Mouse (Mus musculus): ENCODE measurements around the gene Ppif.
A peak's percentile ranks its signal among the peaks of the same experiment; 100 is the strongest.

Gene Ppif

DNA sequence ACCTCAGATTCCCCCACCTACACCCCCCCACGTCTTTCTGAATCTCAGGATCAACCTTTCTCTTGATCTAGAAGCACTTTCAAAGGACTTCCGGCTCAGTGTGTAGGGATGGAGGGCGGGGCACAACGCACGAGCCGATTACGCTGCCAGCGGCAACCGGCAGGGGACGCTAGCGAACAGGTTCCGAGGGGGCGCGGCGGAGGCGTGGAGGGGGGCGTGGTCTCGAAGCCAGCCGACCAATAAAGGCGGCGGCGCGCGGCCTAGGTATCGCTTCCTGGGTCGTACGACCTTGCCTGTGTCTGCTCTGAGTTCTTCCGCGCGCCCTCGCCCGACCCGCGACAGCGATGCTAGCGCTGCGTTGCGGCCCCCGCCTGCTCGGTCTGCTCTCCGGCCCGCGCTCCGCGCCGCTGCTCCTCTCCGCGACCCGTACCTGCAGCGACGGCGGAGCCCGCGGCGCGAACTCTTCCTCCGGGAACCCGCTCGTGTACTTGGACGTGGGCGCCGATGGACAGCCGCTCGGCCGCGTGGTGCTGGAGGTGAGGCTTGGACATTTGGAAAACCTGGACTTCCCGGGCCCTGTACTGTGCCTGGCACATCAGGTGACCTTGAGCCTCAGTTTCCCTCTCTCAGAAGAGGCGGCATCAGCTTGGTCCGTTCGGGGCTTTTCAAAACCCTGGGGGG lies at the start of gene Ppif:
Ppif (plus strand) TSS at position 267 of the 681 bp plus-strand sequence.
- DNase-seq (ENCODE audit: low spot score): peak; percentile 98

DNA sequence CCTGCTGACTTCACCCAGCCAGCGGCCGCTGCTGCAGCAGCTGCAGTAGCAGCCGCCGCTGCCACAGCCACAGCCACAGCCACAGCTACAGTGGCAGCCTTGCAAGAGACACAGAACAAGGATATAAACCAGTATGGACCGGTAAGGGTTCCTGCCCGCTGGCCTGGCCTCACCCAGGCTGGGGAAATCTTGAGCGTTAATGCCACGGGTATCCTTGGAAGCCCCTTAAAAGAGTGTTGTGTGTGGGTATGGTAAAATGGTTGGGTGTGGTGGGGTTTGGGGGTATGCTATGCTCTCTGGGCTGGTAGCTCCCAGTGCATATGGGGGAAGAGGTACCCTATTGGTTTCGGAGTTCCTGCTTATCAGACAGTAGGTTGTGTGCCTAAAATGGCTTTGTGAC lies 48.2 kb upstream of the Ppif start:
- no peak for DNase-seq (ENCODE audit: low spot score)

DNA sequence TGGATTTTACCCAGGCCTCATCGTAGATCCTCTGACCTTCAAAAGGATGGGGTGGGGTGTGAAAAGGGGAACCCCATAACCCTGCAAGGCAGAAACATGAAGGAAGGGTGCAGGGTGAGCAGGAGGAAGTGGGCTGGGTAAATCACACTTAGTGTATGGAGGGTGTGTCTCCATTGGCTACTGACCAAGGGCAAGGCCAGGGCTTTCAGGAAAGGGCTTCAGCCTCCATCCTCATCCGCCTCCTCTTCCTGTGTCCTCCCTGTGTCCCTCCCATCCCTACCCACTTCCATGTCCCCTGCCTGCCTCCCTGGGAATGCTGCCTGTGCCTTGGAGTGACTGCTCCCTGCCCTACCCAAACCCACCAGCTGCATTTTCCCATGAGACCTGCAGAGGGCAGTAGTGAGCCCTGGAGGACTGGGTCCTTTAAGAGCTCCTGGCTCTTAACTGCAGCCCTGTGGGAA lies 47.8 kb upstream of the Ppif start:
- DNase-seq (ENCODE audit: low spot score): peak; percentile 88

DNA sequence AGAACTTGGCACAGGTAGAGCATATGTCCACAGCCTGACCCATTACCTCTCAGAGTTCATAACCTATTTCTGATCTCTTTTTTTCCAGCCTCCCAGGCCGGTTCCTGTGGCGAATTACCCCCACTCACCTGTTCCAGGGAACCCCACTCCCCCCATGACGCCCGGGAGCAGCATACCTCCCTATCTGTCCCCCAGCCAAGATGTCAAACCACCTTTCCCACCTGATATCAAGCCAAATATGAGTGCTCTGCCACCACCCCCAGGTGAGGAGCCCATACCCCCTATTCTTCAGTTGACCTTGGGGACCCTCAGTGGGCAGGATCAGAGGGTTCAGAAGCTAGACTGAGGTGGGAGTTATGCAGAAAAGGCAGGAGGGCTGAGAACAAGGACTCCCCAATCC lies 42.8 kb upstream of the Ppif start:
- DNase-seq (ENCODE audit: low spot score): no peak

DNA sequence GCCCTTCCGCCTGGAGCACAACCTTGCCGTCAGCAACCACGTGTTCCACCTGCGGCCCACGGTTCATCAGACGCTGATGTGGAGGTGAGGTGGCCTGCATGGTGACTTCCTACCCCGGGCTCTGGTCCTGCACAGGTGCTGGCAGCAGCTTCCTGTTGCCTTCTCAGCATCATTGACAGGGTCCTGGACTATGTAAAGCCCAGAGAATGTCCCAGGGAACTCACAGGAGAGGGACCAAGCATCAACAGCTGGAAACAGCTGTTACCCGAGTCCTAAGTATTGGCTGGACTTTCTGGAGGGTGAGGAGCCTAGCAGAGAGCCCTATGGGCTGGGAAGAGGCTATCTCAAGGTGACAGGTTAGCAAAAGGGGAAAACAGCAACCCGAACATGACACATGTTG lies 42.0 kb upstream of the Ppif start:
- no peak for DNase-seq (ENCODE audit: low spot score)

DNA sequence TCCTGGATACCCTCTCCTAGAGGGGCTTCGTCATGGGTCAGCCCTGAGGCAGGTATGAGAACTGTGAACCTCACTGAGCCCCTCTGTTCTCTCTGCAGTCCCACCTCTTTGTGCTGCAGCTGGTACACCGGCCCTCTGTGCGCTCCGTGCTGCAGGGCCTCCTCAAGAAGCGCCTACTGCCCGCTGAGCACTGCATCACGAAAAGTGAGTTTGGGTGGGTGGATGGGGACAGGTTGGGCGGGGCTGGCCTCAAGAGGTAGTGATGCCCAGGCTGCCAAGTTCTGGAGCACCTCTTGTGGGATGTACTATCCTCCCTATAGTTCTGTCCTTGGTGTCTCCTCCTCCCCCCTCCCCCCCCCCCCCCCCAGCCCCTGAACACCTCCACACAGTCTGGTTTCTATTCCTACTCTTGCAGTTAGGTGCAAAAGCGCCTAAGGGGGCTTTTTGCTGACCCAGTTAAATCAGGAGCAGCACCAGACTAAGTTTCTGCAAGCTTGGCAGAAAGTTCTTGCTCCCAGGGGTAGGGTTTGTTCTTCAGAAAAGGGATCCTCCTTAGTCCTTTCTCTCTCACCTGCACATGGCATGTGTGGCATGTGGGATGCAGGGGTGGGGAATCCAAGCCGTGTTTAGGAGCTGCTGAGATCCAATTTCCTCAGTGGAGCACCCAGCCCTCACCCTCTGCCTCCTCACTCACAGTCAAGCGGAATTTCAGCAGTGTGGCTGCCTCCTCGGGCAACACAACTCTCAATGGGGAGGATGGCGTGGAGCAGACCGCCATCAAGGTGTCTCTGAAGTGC lies 39.4 kb upstream of the Ppif start:
- DNase-seq (ENCODE audit: low spot score): no peak

DNA sequence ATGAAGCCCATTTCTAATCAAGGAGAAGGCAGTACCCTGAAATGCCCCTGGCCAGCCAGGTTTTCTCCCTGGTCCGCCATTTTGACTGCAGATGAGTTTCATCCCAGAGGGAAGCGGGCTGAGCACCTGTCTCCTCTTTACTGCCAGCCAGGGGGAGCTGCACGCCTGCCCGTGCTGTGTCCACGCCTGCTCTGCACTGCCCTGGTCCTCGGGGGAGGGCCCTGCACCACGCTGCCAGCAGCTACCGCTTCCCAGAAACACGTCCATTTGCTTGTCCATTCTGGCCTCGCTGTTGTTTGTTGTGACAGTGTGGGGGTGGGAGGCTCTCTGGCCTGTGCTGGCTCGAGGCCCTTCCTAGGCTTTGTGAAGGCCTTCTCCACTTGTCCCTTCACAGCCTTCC lies 33.3 kb upstream of the Ppif start:
- DNase-seq (ENCODE audit: low spot score): peak; percentile 24

DNA sequence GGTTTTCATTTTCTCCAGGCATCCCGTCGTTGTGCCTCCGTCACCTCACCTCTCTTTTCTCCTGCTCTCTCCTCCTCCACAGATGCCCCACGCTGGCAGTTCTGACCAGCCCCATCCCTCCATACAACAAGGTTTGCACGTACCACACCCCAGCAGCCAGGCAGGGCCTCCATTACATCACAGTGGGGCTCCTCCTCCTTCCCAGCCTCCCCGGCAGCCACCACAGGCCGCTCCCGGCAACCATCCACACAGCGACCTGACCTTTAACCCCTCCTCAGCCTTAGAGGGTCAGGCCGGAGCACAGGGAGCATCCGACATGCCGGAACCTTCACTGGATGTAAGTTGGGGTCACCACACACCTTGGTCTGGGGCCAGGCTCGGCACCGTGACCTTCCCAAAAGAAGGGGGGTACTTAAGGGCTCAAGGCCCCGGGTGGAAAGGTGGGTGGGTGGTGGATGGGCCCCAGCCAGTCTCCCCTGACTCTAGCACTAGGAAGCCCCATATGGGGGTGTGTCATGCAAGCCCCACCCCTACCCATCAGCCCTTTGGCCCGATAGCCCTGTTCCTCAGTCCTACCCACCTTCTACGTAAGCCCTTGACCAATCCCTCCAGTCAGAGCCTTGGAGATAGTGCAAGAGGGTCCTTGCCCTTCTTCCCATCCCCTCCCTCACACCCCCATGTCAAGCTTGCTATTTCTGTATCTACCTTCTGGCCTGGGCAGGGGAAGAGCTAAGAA lies 32.6 kb upstream of the Ppif start:
- no peak for DNase-seq (ENCODE audit: low spot score)

DNA sequence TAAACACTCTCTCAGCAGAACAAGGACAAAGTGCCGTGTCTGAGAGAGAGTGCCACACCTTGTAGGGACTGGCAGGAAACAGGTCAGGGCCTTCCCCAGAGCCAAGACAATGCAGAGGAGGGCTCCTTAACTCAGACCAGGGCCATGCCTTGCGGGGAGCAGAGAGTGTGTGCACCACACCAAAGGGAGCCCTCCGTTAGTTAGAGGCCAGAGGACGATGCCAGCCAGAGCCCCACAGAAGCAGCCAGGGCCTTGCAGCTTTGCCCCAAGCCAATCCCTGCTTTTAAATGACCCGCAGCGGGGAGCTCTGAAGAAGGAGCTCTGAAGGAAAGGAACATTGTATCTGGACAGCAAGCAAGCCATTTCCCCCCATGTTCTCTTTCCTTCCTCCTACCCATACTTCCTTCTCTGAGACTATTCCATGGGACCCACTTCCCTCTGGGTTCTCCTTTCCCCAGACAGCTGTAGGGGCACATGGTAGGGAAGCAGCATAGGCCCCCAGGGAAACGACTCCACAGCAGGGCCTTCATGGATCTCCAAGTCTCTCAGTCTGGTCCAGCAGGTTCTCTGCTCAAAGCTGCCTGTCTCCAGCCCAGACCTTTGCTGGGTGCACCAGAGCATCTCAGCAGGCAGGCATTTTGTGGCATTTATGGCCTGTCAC lies 30.2 kb upstream of the Ppif start:
- DNase-seq (ENCODE audit: low spot score): no peak

DNA sequence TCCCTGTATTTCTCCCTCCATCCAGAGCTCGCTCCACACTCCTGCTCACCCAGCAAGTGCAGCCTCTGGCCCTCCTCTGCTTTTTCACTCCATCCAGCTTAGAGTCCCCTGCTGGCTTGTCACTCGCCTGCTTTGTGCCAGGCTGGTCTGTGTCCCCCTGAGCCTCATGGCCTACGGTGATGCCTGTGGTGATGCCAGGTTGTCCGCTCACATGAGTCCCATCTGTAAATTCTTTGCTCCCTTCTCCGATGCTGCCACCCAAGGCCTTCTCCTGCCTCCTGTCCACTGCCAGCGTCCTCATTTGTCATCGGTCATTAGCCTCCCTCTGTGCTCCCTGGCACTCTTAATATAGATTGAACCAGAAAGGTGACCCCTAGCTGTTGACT lies 29.7 kb upstream of the Ppif start:
- no peak for DNase-seq (ENCODE audit: low spot score)

DNA sequence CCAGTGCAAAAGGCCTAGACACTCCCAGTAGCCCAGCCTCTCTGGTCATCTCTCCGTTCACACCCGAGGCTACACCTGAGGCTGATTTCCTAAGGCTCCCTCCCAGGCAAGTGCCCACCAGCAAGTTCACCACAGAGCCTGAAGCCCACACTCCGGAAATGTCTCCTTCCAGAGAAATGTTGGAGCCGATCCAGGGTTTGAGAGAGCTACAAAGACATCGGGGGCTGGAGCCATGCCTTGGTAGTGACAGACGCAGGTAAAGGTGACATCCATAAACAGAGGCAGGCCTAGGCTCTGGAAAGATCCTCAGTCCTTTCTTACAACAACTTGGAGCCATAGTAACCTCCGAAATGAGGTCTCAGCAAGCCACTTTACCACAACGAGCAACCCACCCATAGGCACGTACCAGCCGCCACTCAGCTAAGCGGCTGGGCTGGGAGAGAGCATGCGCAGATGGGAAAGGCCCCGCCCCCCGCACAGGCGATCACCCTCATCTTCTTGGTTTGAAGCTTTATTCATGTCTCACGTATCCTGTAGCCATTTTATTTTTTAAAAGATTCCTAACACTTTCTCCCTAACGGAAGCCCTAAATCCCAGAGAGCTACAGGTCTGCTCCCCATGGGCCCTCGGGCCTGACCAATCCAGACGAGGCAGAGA lies 28.5 kb upstream of the Ppif start:
- no peak for DNase-seq (ENCODE audit: low spot score)

DNA sequence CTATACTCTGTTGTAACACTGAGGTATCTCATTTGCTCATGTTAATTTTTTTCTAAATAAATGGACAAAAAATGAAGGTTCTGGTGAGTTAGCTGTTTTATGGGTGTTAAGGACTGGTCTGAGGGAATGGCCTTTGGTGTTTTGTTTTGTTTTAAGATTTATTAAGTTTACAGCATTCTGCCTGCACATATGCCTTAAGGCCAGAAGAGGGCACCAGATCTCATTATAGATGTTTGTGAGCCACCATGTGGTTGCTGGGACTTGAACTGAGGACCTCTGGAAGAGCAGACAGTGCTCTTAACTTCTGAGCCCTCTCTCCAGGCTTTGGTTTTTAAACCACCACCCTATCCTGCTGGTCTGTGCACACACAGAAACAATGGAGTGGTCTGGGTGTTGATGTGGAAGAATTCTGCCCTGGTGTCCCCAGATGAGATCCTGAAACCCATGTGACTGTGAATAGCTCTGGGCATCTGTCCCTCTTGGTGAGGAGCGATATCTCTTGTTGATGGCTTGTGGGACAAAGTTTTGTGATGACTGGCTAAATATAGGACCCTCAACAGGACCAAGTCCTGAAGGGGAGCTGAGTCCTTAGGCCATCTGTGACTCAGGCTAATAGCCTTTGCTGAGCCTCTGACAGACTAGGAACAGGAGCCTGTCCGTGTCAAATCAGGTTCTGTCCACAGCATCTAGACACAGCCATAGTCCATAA lies 27.1 kb upstream of the Ppif start:
- peak; percentile 46 for DNase-seq (ENCODE audit: low spot score)

DNA sequence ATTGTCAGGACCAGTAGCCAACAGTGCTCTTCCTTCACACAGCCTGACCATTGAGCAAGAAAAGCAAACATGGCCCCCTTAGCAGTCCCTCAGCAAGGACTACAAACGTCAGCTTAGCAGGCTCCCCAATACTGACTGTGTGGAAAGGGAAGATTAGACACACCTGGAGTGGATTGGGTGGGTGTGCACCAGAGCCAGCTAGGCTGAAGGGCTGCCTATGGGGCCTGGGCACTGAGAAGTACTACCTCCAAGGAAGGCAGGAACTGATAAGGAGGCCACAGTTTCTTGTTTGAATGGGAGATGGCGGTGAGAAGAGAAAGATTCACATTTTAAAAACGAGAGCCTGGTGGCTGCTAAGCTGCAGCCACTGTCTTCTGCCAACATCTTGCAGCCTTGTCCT lies 26.4 kb upstream of the Ppif start:
- no peak for DNase-seq (ENCODE audit: low spot score)

DNA sequence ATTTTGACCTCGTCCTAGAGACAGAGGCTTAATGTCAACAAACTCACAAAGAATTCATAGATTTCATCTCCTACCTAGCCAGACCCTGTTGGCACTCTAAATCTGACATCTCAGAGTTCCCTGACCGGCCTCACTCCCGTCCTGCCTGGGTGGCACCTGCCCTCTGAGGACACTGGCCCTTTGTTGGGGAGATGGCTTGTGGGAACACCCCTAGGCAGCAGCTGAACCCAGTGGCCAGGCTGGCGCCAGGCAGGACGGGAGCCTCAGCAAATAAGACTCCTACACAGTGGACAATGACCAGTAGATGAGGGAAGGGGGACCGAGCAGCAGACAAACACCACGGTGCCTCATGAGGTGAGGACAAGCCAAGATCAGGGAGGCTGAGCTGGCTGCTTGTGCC lies 14.3 kb upstream of the Ppif start:
- no peak for DNase-seq (ENCODE audit: low spot score)

DNA sequence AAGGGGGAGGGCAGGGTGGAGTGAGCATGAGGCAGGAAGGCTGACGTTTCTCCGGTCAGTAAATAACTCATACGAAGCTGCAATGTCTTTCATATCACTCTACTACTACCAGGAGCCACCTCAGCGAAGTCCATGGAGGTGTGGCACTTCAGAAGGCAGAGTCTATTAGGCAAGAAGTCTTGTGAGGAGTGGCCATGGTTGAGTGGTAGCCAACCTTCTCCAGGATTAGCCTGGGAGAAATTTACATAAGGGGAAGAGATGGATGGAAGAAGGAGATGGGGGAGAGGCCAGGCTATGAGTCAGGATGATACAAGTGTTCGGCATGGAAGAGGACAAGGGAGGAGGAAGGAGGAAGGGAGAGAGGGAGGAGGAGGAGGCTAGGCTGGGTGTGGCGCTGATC lies 11.9 kb upstream of the Ppif start:
- no peak for DNase-seq (ENCODE audit: low spot score)

DNA sequence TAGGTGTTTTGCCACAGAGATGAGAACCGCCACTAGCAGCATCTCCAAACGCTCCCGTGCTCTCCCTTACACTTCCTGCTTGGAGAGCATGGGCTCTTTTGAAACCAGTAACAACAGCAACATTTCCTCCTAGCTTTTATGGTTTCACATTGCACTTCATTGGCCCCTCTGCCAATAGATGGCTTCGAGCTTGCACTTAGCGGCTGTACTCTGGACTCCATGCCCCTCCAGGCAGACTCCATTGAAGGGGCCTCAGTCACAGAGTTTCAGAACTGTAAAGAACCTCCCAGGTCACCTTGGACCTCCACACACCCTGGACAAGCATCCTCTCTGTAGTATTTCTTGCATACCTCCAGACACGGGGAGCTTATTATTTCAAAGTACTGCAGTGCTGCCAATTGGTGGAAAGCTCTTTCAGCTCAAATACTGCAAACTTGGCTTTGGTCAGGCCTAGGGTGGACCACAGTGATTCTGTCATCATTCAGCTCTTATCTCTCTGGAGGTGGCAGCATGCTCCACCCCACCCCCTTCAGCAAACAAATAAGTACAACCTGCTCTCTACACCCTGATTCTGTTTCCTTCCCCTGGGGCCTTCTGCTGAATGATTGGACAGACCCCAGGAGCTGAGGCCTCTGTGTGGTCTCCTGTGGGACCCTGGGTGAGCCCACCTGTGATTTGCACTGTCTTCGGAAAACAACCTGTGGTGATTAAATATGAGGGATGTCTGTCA lies 7.6 kb upstream of the Ppif start:
- no peak for DNase-seq (ENCODE audit: low spot score)

DNA sequence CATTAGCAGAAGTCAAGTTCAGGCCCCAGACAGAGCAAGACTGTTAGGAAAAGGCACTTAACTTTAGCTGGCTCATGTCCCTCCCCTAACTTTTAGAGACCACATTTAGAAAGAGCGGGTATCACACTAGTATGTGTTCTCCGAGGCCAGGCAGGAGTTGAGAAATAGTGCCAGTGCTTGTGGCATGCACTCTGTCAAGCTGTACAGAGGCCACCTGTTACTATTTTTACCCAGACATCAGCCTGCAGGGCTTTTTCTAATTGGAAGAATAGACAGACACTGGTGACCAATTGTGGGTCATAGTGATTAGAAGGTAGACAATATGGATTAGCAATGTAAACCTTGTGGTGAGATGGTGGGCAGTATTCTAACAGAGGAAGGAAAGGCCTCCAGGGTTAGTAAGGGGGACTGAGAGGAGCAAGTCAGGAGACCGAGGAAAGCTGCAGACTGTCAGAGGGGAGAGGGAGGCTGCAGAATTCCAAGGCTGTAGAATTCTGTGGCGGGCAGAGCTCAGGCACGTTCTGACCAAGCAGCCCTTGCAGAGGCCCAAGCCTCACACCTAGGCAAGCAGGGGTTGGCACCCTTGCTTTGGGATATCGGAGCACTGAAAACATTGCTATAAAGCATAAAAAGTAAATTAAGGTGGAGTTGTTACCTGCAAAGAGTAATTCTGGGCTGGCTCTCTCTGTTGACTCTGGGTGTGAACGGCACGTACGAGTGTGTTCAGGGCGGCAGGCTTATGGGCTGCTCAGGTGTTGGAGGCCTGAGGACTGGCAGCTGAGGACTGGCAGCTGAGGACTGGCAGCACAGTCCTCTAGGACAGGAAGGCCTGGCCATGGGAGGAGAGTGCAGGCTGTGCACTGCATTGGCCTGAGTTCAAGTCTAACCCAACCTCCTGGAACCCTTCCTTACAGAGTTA lies 6.7 kb upstream of the Ppif start:
- no peak for DNase-seq (ENCODE audit: low spot score)

DNA sequence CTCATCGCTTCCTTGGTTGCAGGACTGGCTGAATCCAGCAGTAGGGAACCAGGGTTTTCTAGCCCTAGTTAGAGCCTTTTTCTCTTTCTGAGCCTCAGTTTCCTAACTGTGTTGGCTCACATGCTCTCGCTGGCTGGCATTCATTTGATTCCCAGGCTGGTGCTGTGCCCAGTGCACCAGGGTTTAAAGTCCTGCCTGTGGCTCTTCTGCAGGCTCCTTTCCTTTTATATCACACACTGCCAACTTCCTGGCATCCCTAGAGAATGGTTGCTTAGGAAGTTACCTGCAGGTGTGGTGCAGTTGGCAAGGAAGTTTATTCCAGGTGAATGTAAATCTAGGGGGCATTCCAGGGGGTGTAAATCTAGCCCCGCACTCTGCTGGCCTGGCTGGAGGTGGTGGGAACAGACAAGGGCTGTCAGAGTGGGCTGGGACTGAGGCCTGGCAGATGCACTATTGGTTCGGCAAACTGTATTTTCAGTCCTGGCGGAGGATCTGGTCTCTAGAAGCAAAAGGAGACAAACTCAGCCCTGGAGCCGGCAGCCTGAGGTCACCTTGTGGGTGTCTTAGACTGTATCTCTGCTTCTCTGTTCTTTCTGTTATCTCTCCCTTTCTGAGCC lies 575 bp upstream of the Ppif start:
- DNase-seq (ENCODE audit: low spot score): no peak

DNA sequence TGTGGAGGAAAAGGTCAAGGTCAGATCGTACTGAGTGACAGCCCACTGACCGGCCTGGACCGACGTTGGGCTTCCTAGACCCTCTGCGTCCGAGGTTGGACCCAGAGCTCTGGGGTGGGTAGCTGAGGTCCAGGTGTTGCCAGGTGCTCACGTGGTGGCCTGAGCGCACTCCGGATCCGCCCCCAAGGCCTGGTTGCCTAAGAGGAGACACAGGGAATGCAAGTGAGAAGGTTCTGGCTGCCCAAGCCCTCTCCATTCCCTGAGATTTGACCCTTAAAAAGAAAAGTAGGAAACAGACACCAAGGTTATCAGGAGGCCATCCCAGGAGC lies 579 bp downstream of the Ppif start:
- DNase-seq (ENCODE audit: low spot score): no peak
